Mouse (Mus musculus): Measurements from ENCODE around the gene Mitf.

The Mitf gene

DNA sequence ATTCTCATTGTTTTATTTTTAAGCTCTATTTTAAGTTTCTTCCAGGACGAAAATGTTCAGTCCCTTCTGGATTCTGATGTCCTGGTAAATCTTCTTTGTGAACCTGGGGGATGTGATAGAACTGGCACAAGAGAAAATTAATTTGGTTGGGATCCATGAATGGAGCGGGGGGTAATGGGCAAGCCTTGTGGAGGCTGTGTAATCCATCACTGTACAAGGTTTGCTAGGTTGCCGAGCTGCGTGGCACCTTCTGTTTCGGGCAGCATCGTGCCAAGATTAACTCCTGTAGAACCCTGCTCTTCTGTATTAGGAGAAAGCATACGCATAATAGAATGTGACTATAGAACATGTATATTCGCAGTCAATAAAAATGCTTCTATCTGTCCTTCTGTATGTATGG, 76.1 kb downstream of the Mitf start:
- no peak for DNase-seq

DNA sequence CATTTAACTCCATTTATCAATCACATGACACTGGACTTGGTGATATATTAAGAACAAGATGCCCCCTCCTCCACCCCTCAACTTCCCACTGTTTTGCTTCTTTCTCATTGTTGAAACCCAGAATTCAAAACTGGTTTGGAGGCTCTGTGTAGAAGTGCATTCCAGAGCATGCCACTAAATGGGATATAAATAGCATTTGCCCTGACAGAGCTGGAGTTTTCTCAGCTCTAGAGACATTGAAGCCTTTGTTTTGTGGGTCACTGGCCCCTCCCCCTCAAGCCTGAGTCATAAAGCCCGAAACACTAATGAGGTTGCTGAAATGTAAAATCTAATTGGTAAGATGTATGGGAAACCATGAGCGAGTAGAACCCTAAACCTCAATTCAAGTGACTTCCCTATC, 76.6 kb downstream of the Mitf start:
- DNase-seq: no peak

DNA sequence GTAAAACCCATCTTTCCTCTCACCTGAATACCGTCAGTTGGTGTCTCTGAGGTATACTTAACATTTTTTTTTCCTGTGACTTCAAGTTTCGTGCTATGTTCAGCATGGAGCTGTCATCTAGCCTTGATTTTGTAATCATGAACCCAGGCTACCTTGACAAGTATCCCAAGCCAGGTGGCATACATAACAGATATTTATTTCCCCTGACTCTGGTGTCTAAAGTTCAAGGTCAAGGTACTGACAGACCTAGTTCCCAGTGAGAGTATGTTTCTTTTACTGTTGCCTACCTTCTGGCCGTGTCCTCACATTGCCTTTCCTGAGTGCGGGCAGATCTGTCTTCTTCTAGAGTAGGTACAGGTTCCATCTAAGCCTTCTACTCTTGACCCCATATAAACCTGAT, 78.1 kb downstream of the Mitf start:
- no peak for DNase-seq

DNA sequence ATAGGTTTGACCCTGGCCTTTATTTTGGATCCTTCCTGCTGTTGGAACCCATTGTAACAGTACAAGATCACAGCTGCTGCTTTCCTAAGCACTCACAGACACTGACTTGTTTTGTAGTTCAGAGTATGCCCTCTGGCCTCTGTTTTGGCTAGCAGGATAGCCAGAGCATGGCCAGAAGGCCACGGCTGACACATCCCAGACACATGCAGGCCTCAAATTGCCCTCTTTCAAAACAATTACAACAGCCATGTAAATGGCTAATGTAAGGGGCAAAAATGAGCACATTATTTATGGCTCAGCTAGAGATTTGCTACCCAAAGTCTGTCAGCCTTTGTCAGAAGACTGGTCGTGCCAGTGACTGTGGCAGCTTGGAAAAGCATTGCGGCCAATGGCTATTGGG, 78.8 kb downstream of the Mitf start:
- DNase-seq: no peak

DNA sequence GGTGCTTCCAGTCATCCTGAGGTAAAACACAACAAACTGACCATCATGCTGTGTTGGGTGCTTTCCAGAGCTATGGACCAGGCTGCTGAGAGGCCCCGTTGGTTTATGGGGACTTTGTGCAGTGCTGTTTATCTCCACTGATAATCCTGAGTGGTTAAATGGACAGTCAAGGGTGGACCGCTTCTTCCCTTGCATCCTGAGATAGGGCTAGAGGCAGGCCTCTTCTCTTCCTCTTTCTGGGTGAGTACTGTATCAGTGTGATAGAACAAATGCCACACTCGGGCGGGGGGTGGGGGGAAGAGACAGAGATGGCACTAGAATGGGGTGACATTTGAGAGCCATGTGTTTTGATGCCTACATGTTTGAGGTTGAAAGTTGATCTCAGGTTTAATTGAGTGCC, 81.0 kb downstream of the Mitf start:
- DNase-seq: no peak

DNA sequence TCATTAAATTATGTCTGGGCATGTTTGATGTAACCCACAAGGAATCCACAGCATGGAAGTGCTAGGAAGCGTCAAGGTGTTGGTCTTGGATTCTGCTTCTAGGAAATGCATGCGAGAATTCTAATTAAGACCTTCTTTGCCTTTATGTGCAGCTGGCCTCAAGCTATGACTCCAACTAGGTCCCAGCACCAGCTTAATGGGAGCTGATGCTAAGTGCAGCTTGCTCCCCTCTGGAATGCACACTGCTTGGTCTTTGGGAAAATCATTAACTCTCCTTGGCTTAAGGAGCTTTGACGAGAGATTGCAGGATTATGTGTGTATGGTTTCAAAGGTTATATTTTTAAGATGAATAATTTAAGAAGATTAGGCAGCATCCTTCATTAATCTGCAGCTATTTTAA, 81.7 kb downstream of the Mitf start:
- DNase-seq: no peak

DNA sequence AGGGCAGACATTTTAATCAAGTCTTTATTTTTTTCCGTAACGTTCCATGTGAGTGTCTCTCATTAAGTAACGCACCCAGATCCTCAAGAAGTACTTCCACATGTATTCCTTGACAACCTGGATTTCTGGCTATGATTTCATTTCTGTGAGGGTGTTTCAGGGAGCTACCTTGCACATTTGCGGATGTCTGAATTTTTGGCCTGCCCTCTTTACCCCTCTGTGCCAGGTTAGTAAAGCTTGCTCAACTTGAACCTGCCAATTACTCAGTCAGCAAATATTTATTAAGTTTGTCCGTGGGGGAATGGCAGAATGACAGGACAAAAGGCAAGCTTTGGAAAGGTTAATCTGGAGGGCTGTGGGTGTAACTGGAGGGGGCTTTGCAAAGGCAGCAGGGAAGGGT, 86.7 kb downstream of the Mitf start:
- no peak for DNase-seq

DNA sequence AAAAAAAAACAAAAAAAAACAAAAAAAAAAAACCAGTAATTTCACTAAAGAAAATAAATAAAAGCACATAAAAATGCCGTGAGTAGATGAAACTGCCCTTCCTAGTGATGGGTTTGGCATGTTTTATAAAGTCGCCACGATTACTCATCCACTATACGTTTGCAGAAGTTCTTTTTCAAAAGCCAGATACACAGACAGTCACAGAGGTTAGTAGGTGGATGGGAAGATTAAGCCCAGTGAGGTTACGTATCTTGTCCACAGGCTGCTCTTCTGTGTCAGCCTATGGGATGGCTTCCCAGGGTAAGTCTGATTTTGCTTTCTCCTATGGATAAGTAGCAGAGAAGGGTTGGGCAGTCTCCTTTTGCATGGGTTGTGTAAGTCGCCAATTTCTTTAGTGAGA, 90.3 kb downstream of the Mitf start:
- no peak for DNase-seq

DNA sequence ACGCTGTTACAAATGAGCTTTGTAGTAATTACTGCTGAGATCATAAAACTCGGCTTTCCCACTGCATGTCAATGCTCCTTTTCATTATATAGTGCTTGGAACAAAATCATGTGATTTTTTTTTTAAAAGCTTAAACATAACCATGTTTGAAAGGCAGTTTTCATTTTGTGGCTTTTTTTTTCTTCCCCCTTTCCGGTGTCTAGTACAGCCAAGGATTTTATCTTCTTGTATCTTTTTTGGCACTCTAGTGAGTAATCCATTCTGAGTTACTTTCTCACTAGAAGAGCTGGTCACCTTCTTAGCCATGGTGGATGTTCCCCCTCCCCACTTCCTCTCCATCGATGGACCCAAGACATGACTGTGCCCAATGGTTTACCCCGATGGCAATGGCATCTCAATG, 91.2 kb downstream of the Mitf start:
- no peak for DNase-seq

DNA sequence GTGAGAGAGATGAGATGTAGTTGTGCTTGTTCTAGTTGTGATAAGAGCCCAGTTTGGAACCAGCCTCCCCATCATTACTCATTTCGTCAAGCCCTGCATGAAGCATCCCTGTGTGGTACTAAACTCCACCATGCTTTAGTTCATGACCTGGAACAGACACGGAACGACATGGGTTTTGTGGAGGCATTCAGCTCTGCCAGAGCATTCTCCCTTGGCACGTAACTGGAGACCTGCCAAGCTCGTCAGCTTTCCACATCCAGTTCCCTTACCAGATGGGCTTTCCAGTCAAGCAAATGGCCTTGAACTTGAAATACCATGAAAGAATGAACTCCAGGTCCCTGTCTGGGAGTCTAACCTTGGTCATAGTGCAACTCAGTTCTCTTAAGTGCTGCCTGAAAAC, 94.7 kb downstream of the Mitf start:
- DNase-seq: no peak

DNA sequence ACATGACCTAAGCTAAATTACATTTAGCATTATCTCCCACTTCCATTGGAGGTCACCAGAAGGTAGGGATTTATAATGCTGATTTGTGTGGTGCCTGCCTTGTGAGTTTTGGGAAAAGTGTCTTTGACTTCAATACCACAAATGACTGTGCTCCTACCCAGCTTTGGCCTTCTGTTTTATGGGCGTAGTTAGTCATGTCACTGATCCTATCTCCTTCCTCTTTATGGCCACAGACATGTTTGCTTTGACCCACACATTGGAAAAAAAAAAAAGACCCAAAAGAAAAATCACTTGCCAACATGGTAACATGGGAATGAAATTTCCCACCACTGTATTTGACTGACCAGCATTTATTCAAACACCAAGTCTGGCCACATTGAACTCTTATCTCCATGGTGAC, 95.4 kb downstream of the Mitf start:
- no peak for DNase-seq

DNA sequence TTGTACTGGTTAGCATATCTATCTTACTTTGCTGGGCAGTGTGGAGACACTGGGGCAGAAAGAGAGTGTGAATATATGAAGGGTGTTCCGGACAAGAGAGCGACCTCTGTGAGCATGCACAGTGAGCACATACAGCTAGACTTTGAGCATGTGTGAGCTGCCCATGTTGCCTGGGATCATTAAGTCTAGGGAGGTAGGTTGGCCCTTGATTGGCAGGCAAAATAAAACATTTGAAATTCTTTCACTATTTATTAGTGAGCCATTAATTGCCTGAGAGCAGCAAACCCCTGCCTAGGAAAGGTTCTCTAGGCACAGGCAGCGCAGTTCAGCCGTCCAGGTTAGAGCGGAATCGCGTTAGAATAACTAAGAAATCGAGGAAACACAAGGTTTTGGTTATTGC, 107.9 kb downstream of the Mitf start:
- DNase-seq: no peak

DNA sequence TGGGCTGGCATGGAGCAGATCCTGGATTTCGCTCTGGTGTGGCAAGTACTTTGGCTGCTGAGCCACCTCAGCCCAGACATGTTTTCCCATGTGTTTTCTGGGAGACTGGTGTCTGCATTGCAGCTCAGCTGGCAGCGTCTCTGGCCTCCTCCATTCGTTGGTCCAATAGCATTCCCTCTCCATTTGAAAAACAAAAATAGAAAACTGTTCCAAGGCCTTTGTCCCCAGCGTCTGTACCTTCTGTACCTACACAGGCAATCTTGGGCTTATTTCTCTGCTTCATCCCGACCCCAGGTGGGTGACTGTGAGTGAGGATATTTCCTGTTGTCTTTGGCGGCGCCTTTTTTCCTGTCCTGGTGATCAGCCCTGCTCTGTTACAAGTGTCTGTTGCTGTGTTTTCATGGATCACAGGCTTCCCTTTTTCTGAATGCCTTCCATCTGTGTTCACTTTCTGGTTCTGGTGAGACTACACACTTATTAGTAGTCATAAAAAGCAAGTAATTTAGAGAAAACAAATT, 109.6 kb downstream of the Mitf start:
- DNase-seq: no peak

DNA sequence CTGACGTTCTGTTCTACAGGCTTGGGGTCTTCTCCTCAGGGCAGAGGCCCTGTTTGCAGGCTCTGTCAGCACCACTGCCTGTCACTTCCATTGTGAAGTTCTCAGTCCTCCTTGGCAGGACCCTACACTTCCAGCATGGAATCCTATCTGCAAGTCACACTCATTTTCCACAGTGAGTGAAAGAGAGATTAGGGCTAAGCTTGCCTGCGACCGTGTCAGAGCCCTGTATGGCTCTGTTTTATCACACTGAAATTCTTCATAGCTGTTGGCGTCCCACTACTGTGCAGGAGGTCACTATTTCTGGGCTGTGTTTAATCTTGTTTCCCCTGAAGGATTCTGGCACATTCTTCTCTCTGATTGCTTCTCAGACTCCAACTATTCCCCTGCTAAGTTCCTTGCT, 111.2 kb downstream of the Mitf start:
- DNase-seq: no peak

DNA sequence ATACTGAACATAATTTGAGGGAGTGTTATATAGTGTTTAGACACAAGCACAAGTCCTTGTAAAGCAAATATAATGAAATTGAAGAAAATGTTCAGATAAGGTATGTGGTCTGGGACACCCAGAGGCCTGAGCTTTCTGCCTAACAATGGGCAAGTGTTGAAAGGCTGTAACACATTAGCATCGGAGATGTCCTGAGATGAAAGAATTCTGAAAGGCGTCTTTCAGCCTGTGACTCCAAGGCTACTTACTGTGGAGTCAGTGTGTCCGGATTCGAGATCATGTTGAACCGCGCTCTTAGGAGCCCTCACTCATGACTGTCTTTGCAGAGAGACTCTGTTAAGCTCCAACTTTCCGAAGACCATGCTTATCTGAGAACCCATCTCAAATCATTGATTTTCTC, 111.6 kb downstream of the Mitf start:
- DNase-seq: no peak

DNA sequence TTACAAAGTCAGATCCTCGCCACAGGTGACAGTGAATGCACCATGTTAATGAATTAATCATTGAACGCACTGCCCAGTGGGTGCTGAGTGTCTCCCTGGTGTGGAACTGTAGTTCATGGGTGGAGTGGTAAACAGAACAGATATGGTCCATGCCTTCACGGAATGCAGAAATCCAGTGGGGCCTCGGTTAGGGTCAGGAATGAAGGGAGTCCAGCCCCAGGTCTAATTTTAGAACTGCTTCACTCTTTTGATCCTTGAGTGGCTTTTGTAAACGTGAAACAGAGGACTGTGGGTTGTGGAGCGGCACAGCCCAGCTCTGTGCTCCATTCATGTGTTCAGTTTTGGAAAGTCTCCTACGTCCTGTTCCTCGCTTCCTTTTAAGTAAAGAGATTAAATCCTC, 112.4 kb downstream of the Mitf start:
- DNase-seq: no peak

DNA sequence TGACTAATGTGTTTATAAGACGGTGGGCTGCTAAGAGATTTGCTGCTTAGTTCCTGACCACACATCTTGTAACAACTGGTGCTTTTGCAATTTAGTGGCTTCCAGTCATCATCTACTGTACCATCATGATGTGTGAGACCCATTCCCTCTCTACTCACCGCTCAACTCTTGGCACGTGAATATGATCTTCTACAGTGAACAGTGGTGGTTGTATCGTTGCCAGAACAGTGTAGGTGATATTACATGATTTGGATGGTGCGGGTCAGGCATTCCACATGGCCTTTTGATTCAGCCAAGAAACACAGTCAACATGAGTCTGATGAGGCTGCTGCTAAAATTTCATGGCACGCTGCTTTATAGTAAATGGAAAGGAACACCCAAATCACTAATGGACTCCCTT, 114.7 kb downstream of the Mitf start:
- no peak for DNase-seq

DNA sequence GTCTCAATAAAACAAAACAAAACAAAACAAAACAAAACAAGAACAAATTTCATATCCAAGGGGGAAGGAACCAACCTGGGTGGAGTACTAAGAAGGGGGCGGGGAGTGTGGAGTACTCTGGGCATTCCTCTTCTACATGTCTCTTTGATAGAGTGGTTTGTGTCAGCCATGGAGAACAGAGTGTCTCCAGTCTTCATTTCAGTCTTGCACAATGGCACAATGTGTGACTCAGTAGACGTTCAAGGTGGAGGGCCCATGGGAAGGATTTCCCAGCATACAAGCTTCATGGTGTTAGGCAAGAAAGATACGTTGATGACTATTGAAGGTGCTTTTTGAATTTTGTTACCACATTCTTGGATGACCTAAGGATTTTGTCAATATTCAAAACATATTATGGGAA, 117.4 kb downstream of the Mitf start:
- DNase-seq: no peak

DNA sequence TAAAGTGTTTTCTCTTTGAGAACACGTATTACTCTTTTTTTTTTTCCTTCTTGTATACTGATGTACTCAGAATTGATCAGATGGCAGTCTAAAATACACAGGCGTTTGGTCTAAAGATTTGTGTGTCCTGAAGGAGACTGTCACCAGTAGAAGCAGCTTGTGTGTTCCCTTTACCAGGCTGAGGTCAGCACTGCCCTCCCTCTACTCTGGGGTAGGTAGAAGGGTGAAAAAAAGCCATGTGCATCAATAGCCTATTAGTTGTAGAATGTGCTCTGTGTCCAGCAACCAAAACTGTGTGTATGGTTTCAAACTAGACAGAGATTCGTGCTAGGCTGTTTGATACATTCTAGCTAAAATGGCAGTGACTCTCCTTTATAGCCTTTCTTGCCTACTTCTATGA, 122.2 kb downstream of the Mitf start:
- DNase-seq: no peak

DNA sequence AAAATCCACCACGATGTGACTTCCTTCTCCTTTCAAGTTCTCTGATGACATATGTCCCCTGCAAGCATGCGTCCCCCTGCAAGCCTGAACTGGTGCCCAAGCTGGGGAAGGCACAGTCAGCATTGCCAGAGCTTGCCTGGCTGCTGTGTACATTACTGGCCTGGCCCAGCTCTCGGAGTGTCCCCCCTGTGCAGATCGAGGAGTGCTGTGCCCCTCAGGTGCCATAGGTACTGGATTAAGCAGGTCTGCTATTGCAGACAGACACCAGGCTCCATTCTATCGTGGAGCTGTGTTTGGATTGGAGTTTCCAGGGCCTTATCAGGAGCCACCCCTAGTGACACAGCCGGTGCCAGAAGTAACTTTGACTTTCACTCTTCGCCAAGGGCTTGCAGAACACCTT, 122.6 kb downstream of the Mitf start:
- DNase-seq: no peak

DNA sequence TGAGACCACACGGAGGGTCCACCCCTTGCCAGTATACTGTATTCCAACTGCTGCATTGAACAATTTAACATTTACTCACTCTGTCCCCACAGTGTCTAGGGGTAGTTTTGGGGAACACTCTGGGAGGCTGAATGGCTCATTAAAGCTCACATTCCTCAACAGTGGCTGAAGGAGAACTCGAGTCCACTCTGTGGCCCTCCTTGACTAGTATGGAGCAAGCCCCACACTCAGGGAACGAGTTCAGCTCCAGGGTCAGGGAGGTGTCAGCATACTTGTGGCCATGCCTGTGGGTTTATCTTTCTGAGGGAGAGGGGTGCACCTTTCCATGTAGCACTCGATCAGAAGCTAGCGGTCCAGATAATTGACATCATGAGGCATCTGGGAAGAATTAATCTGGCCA, 130.3 kb downstream of the Mitf start:
- DNase-seq: no peak

DNA sequence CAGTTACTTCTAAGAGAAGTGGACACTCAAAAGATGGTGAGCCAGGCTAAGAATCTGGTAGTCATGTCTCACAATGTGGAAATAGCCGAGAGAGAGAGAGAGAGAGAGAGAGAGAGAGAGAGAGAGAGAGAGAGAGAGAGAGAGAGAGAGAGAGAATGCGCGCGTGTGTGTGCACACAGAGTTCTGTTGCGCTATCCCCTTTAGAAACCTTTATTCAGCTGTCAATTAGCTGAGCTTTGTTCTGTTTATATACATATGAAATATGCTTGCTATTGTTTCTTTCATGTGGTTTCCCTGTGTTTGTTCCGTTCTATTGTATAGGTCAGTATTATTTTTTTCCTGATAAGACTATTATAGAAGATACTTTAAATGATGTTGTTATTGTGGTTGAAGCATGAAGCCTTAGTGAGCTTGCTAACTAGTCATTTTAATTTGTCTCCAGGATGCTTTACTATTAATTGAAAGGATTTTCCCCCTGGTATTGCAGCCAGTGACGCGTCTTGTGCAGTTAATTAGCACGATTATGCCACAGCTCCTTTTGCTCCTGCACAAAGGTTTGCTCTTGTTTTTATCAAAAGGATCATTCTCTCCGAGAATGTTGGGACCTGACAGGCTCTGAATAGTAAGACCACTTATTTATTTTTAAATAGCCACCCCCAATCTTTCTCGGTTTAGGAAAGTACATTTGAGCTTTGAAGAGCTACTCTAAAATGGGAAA, 131.2 kb downstream of the Mitf start:
- no peak for DNase-seq

DNA sequence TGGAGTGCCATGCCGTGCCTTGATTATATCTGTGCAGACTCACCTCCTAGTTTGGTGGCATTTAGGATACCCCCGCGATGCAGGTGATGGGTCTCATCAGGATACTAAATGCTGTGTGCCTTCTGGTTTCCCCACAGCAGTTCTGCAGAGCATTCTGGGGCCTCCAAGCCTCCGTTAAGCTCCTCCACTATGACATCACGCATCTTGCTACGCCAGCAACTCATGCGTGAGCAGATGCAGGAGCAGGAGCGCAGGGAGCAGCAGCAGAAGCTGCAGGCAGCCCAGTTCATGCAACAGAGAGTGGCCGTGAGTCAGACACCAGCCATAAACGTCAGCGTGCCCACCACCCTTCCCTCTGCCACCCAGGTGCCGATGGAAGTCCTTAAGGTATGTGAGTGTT, 134.1 kb downstream of the Mitf start:
- DNase-seq: no peak

DNA sequence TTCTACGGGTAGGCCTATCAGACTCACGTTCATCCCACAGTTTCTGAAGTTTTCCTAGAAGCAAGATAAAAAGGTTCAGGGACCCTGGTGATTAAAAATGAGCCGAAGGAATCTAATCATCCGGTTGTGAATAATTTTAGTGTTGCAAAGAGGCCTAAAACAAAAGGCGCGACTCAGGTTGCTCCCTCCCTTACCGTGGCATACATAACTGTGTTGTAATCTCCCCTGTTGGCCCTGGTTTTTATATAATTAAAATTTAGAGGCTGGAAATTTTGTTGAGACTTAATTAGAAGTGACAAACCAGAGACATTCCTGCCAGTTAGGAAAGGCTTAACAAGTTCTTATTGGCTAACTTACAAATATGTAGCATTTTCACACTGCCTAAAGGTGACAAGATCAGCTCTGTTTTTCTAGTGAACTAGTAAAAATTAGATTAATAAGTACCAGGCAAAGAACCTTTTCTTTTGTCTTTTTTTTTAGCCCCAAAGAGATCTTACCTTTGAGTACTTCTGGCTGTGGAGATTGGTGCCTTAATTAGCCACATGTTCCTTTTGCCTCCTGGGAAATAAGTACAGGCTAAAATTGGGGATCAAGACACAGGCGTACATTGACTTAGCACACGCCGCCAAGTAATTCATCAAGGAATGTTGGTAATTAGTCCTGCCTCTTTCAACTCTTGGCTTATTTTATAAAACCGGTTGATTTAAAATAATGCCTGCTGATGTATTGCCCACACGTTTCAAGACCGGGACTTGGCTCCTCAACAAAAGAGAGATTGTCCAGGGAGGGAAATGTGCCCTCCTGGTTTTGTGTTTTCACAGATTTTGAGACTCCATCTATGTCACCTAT, 143.4 kb downstream of the Mitf start:
- DNase-seq: no peak

DNA sequence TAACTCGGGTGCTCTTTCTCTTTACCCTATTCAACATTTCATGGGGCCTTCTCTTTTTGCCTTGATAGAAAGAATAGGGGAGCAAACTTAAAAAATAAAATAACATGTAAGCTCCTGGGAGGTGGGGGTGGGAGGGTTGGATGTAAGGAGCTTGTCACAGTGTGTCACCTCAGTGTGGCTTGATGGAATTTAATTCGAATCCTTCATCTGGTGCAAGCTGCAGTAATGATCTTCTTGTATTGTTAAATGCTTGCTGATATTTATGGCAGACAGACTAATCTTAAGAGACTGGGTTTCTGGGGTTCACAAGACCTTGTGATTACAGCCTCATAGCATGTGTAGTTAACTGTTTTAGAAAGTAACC, 144.0 kb downstream of the Mitf start:
- DNase-seq: no peak

All from thymus, adult 18-20 months (tissue).